Mouse (Mus musculus): ENCODE measurements at regions not wholly inside any gene's neighbourhood (a gene's known extent, or its start where the extent isn't known, plus 50 kb on each side); places are given as distances from the start of the nearest gene placed in this dataset.

- TF ChIP-seq HCFC1 (IDR thresholded peaks at IDR 0.05; ENCODE audit: low read depth, low read length) (no peak), ZC3H11A (IDR thresholded peaks at IDR 0.05; ENCODE audit: low read depth, low read length) (no peak), CTCF (conservative IDR thresholded peaks at IDR 0.05 in 1 of 2, IDR thresholded peaks at IDR 0.05 in 1 of 2; ENCODE audit: low read depth in 2 of 2, low read length in 2 of 2) (no peak), EP300 (IDR thresholded peaks at IDR 0.05; ENCODE audit: low read length) (no peak), NELFE (IDR thresholded peaks at IDR 0.05; ENCODE audit: low read depth, low read length) (no peak), USF1 (IDR thresholded peaks at IDR 0.05; ENCODE audit: low read depth, low read length) (no peak)
Measured at GRCm38 (mm10) chr7:90030486-90031250, 49.9 kb upstream of the Eed start.

All from CH12.LX (cell line).